Mouse (Mus musculus): ENCODE data around the gene Fam120c.

DNA sequence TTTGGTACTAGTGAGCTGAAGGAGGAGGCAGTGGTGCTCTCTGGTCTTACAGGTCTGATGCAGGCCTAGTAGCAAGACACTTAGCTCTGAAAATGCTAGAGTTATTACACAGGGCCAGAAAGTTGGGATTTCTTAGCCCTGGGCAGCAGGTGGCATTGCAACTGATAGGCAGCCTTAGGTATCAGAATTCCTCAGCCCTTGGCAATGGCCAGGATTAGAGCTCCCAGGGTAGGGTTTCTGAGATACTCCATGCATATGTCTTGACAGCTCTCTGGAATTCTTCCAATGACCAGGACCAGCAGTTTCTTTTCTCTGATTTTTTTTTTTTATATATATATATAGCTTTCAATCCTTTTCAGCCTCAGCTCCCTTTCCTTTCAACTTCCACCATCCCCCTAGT, 45.6 kb upstream of the Fam120c start:
- TF ChIP-seq CTCF (IDR thresholded peaks at IDR 0.05; ENCODE audit: low read depth): no peak
- TF ChIP-seq EP300 (optimal IDR thresholded peaks at IDR 0.05): no peak
